Mouse (Mus musculus) kidney, postnatal 25 days (tissue): ENCODE results near the gene Vpreb2.
"Not testable (repeated sequence)": the region's sequence is repeated elsewhere in the genome, so short reads cannot be mapped to it uniquely, and the experiment has no call there.

ENCODE experiments used
- DNase-seq, 2 experiments: peaks; one replicate each; pipeline ENCODE4 v3.0.0; 2021; ENCODE audit warnings: mixed read lengths in 2 of 2

Vpreb2 gene

DNA sequence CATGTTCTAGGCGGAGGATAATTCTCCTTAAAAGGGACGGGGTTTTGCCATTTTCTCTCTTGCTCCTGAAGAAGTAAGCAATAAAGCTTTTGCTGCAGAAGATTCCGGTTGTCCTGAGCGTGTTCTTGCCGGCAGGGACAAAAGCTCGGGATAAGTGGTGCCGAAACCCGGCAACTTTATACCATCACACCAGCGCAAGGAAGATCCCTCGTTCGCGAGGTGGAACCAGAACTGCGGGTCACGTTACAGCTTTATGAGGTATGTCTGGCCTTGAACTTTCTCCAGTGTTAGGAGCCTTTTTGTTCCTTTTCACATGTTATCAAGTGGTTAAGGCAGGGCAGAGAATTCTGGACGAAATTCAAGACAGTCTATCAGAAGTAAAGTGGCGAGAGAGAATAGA is 12.1 kb downstream of the Vpreb2 start:
- DNase-seq = not testable (repeated sequence)

DNA sequence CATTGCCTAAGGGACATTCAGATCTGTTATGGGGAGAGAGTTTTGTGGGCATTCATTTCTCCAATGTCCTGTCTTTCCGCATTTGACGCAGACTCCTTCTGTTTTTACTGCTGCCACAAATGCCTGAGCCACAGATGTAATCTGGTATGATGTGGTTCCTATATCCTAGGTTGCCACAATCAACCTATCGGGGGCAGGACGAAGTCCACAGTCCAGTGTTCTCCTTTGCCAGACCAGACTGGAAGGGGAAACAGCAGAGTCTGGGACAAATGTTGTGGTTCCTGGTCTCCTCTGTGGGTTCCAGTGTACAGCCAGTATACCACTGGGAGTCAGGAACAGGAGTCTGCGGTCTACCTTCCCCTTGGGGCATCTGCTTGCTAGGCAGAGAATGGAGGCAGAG is 19.4 kb downstream of the Vpreb2 start:
- DNase-seq = no peak

DNA sequence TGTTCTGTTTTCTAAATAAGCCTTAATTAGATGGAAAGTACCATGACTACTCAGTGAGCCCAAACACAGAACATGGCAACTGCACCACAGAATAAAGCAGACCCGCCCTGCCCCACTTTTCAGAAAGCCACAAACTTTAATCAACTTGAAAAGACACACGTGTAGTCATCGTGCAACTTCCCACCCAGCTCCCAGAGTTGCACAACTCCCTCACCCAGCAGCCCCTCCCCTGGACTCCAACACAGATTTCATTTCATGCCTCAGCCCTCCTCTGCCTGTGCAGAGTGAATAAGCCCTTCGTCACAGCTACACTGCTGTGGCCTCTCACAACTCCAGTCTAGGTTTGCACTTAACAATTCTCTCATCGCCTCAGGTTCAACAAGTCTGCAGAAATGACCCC is 24.4 kb downstream of the Vpreb2 start:
- no peak for DNase-seq

DNA sequence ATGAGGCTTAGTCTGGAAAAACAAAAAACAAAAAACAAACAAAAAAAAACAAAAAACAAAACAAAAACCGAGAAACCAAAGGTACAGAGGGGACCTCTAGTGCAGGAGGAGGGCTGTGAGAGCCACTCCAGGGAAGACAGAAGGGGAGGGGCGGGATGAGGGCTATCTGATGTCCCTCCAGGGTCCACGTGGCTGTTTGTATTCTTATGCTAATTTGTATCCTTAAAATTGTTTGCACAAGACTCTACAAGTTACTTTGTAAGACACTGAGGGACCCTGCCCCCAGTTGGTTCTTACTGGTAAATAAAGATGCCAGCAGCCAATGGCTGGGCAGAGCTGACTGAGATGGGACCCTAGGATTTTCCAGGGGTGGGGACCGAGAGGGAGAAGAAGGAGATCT is 26.9 kb downstream of the Vpreb2 start:
- no peak for DNase-seq

DNA sequence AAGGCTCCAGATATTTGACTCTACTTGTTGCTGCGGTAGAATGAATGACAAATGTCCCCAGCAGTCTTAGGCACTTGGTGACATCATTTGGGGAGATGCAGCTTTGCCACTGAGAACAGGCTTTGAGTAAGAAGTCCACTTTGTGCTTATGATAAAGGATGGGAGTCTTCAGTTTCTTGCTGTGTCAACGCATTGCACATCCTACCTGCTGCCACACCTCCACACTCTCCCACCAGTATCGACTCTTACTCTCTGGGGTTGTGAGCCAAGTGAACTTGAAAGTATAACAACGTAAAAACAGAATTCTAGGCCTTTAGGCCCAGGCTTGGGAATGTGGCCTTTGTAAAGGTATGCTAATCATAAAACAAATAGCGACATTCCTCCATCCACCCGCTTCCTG is 30.9 kb downstream of the Vpreb2 start:
- no peak for DNase-seq

DNA sequence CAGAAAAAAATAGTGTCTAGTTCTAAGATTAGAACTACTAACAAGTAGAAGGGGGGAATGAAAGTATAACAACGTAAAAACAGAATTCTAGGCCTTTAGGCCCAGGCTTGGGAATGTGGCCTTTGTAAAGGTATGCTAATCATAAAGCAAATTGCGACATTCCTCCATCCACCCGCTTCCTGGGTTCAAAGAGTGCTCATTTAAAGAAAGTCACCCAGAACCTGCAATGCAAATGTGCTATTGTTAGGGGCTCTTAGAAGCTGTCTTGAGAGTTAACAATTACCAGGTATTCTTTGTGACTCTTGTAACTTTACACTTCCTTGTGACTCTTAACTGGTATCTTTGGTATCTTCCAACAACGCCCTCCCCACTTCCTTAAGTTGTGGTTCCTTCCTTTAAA is 36.3 kb downstream of the Vpreb2 start:
- DNase-seq = not testable (repeated sequence)

DNA sequence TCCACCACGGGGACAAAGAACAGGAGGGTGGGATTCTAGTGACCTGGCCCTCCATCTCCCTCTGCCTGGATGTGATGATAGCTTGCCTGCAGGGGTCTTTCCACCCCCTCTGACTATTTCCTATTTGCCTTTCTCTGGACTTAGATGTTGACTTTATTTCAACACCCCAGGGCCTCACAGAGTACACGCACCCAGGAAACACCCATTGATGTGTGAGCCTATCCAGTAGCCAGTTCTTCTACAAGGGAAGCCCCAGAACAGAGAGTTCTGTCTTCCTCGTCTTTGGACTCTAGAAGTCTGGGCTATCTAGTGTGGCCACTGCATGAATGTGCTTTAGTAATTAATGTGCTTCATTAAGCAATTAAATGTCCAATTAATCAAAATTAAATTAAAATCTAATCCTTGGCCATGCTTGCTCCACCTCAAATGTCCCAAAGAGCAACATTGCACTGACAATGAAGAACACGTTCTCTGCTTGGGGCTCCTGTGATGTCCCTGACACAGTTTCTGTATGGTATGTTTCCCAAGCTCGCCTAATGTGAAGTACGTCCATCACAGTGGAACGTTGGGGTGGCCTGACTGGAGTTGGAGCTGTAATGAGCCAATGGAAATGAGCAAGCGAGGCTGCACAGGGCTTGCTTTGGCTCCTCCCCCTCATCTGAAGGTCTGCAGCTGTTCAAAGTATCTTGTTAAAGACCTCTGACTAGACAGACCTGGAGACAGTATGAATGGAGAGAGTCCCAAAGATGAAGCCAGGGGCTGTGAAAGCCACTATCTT is 42.7 kb downstream of the Vpreb2 start:
- no peak for DNase-seq

DNA sequence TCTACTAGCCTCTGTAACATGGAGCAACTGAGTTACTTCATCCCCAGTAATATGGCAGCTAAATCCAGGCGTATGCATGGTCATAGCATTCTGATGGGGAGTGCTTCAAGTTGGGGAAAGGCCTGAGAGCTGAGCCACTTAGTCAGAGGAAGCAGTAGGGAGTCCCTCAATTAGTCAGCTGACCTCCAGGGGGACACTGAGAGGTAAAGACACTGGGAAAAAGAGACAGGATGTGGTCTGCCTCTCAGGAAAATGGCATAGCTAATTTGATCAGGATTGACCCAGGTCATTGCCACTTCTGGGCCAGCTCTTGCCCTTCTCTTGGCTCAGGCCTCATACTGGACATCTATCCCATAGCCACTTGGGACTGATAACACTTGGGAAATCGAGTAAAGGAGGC is 47.1 kb downstream of the Vpreb2 start:
- no peak for DNase-seq
